Mouse (Mus musculus): ENCODE results near the gene Prickle4.

DNA sequence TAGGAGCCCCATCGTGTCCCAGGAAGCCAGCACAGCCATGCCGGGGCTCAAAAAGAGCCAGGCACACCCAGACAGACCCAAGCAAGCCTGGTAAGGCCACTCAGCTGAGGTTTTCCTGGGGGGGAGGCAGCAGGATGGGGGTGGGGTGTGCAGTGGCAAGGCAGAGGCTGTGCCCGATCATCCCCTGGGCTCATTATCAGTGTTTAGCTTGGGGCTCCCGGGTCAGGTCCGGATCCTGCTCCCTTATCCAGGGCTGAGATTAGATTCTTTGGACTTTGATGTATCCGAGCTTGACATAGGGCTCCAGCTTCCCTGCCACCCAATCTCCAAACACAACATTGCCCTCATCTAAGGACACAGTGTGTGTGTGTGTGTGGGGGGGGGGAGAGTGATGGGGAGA is 17.3 kb upstream of the Prickle4 start:
- no peak for TF ChIP-seq GATA1 (IDR thresholded peaks at IDR 0.05; ENCODE audit: low read length)
- TF ChIP-seq TAL1 (IDR thresholded peaks at IDR 0.05; ENCODE audit: low read length), result no peak

Measured in erythroblast, embryonic 14.5 days (primary cell).